Mouse (Mus musculus): ENCODE measurements at regions not wholly inside any gene's neighbourhood (a gene's known extent, or its start where the extent isn't known, plus 50 kb on each side); places are given as distances from the start of the nearest gene placed in this dataset.
A peak's percentile ranks its signal among the peaks of the same experiment; 100 is the strongest.

- peak; percentile 28 for DNase-seq (ENCODE audit: low spot score)
Measured at GRCm38 (mm10) chr17:50439365-50439764, 69.8 kb upstream of the Plcl2 start.

GRCm38 (mm10) chr17:50442062-50442461, 67.1 kb upstream of the Plcl2 start:
- DNase-seq (ENCODE audit: low spot score) = no peak

GRCm38 (mm10) chr17:50442905-50443304, 66.3 kb upstream of the Plcl2 start:
- DNase-seq (ENCODE audit: low spot score) = no peak

GRCm38 (mm10) chr17:50443376-50444022, 65.7 kb upstream of the Plcl2 start:
- DNase-seq (ENCODE audit: low spot score) = no peak

- no peak for DNase-seq (ENCODE audit: low spot score)
Measured at GRCm38 (mm10) chr17:50444023-50444389, 65.2 kb upstream of the Plcl2 start.

- no peak for DNase-seq (ENCODE audit: low spot score)
Measured at GRCm38 (mm10) chr17:50448693-50449092, 60.5 kb upstream of the Plcl2 start.

- peak; percentile 18 for DNase-seq (ENCODE audit: low spot score)
Measured at GRCm38 (mm10) chr17:50451606-50452005, 57.6 kb upstream of the Plcl2 start.

GRCm38 (mm10) chr17:50453524-50453923, 55.7 kb upstream of the Plcl2 start:
- DNase-seq (ENCODE audit: low spot score) = no peak

- no peak for DNase-seq (ENCODE audit: low spot score)
Measured at GRCm38 (mm10) chr17:50453956-50454355, 55.2 kb upstream of the Plcl2 start.

- DNase-seq (ENCODE audit: low spot score) = no peak
Measured at GRCm38 (mm10) chr17:50454917-50455316, 54.3 kb upstream of the Plcl2 start.

- no peak for DNase-seq (ENCODE audit: low spot score)
Measured at GRCm38 (mm10) chr17:50455719-50456118, 53.5 kb upstream of the Plcl2 start.

- DNase-seq (ENCODE audit: low spot score) = no peak
Measured at GRCm38 (mm10) chr17:50457053-50457697, 52.0 kb upstream of the Plcl2 start.

GRCm38 (mm10) chr17:50458232-50458631, 51.0 kb upstream of the Plcl2 start:
- no peak for DNase-seq (ENCODE audit: low spot score)

Measured in urinary bladder, postnatal 14 days (tissue).